Mouse (Mus musculus) kidney, adult 9 months (tissue): ENCODE measurements around the gene Igfbpl1.

ENCODE experiments used
- DNase-seq: peaks from one replicate; pipeline ENCODE4 v3.0.0; 2022

Gene Igfbpl1

GRCm38 (mm10) chr4:45769791-45770637, 56.7 kb downstream of the Igfbpl1 start:
- no peak for DNase-seq

GRCm38 (mm10) chr4:45769141-45769540, 57.6 kb downstream of the Igfbpl1 start:
- no peak for DNase-seq

DNA sequence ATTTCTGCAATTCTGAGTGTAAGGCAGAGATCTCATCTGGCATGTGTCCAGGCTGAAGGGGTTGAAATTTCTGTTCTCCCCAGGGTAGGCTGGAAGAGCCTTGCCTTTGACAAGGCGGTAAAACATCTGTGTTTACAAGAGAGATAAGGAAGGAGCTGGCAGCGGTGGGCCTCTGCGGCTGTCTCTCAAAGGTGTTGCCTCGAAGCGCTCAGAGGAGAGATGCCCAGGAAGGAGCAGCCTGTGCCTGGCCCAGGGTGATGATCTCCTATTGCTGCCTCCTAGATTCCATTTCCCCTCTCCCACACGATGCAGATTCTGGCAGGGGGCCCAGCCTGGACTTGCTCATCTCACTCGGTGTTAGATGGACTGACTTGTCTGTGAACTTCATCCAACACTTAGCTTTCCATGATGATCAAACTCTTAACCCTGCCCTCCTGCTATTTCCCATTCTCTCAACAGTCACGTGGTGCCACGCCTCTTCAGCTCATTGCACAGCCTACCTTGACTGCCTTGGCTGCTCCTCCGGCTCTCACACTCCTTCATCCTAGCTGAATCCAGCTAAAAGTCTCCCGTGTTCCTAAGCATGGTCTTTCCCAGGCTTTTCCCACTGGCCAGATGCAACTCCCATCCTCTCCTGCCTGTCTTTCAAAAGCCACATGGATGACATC, 58.7 kb downstream of the Igfbpl1 start:
- DNase-seq, result no peak

- no peak for DNase-seq
Observed at GRCm38 (mm10) chr4:45766774-45767173, 59.9 kb downstream of the Igfbpl1 start.

DNA sequence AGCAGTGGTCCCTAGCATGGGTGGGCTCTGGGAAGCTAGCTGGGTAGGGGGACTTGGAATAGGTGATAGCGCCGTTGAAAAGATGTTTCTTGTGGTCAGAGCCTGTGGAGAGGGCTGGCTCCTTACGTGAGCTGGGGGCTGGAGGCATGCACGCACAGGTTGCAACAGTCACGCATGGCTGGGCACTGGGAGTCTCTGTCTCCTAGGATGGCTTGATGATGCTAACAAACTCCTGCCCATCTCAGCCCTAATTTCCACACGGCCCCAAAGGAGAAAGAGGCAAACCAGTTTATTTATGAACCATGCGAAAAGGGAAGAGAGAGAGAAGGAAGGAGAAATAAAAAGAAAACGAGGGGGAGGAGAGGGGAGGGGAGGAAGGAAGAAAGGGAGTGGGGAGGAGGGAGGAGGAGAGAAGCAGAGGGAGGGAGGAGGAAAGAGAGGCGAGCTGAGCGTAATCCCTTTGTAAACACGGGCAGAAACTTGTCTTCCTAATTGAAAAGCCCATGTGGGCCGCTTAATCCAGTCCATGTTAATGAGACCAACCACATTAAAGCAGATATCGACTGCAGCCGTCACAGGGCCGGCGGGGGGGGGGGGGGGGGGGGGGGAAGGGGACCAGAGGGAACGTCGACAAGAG, 61.0 kb downstream of the Igfbpl1 start:
- DNase-seq, result no peak

GRCm38 (mm10) chr4:45765121-45765564, 61.6 kb downstream of the Igfbpl1 start:
- DNase-seq, result no peak

- DNase-seq, result no peak
Observed at GRCm38 (mm10) chr4:45764141-45764494, 62.6 kb downstream of the Igfbpl1 start.

- DNase-seq, result no peak
Observed at GRCm38 (mm10) chr4:45763288-45764140, 63.2 kb downstream of the Igfbpl1 start.

GRCm38 (mm10) chr4:45762600-45762999, 64.1 kb downstream of the Igfbpl1 start:
- DNase-seq, result no peak
